Mouse (Mus musculus) intestine, embryonic 15.5 days (tissue): Measurements from ENCODE around the gene Rtn4. TPM values are rescaled to one million over a fixed set of nuclear protein-coding genes. Genes with fewer than 3 reads are reported as not detected.

Experiments
- ATAC-seq: fragments of 200-750 bp; cut with Nextera tagmentation; 2 replicates; pipeline ENCODE4 v1.8.0; 2017; ENCODE audit warnings: moderate TSS enrichment, moderate library complexity
- H3K27ac ChIP-seq: fragments of 300-500 bp; sonication (generic); 2 replicates; pipeline ENCODE4 v1.5.1; 2015; ENCODE audit warnings: mild to moderate bottlenecking, inconsistent platforms
- H3K27me3 ChIP-seq: fragments of 300-500 bp; sonication (generic); replicated peaks from 2 replicates; pipeline ENCODE4 v1.6.1; 2015; ENCODE audit warnings: inconsistent platforms
- H3K36me3 ChIP-seq: fragments of 300-500 bp; sonication (generic); 2 replicates; pipeline ENCODE4 v1.6.1; 2015; ENCODE audit warnings: inconsistent platforms
- H3K4me1 ChIP-seq: fragments of 300-500 bp; sonication (generic); replicated peaks from 2 replicates; pipeline ENCODE4 v1.6.1; 2015; ENCODE audit warnings: inconsistent platforms
- H3K4me2 ChIP-seq: fragments of 300-500 bp; sonication (generic); replicated peaks from 2 replicates; pipeline ENCODE4 v1.6.1; 2015; ENCODE audit warnings: mild to moderate bottlenecking, inconsistent platforms
- H3K4me3 ChIP-seq: fragments of 300-500 bp; sonication (generic); replicated peaks from 2 replicates; pipeline ENCODE4 v1.5.1; 2015; ENCODE audit warnings: inconsistent platforms
- H3K9ac ChIP-seq: fragments of 300-500 bp; sonication (generic); 2 replicates; pipeline ENCODE4 v1.6.1; 2015; ENCODE audit warnings: inconsistent platforms
- H3K9me3 ChIP-seq: fragments of 300-500 bp; sonication (generic); 2 replicates; pipeline ENCODE4 v1.6.1; 2016; ENCODE audit warnings: inconsistent platforms
- WGBS: fragments of 180-500 bp; shearing (Covaris S2); methylation state at CpG from one replicate; pipeline ENCODE4 v1.1.7; 2015; 5-methylcytosine and 5-hydroxymethylcytosine counted together
- polyA plus RNA-seq: library from polyadenylated mRNA; unstranded; fragments of >200 nt; fragmentation: Nextera tagmentation; extraction: Ambion mirVana; gene quantifications from 2 replicates; pipeline ENCODE4 v1.2.1, GENCODE M21; 2015

The Rtn4 gene
- polyA plus RNA-seq, 1 experiment from 2014 or later, result 51.0 TPM

GRCm38 (mm10) chr11:29718541-29718940, 25.8 kb downstream of the Rtn4 start:
- Histone ChIP-seq H3K4me3 (no peak overlapping the region), H3K36me3 (no peaks in the 10 kb centered on the region), H3K27me3 (no peaks in the 10 kb centered on the region), H3K4me2 (peak overlapping the region; percentile 15; the same call in 1 of the 2 replicates), H3K9ac (no peak overlapping the region), H3K9me3 (no peaks in the 10 kb centered on the region), H3K4me1 (peaks cover 5% of the 10 kb centered on the region), H3K27ac (no peak overlapping the region)
- peak; percentile 95 for ATAC-seq
- 29% methylated on average over 6 of the region's 6 CpGs for WGBS

GRCm38 (mm10) chr11:29719597-29719996, 26.9 kb downstream of the Rtn4 start:
- no peak overlapping the region for H3K27ac ChIP-seq
- H3K4me1 ChIP-seq, result peaks cover 5% of the 10 kb centered on the region
- H3K9ac ChIP-seq, result no peak overlapping the region
- no peaks in the 10 kb centered on the region for H3K36me3 ChIP-seq
- H3K27me3 ChIP-seq, result no peaks in the 10 kb centered on the region
- WGBS, result 59% methylated on average over 1 of the region's 1 CpGs
- ATAC-seq, result no peak
- no peak overlapping the region for H3K4me3 ChIP-seq
- no peaks in the 10 kb centered on the region for H3K9me3 ChIP-seq
- no peak overlapping the region for H3K4me2 ChIP-seq

GRCm38 (mm10) chr11:29724213-29724612, 31.5 kb downstream of the Rtn4 start:
- no peaks in the 10 kb centered on the region for H3K4me1 ChIP-seq
- H3K4me2 ChIP-seq, result no peak overlapping the region
- no peaks in the 10 kb centered on the region for H3K36me3 ChIP-seq
- H3K4me3 ChIP-seq, result no peak overlapping the region
- 94% methylated on average over 2 of the region's 2 CpGs for WGBS
- H3K27me3 ChIP-seq, result no peaks in the 10 kb centered on the region
- H3K27ac ChIP-seq, result no peak overlapping the region
- no peaks in the 10 kb centered on the region for H3K9me3 ChIP-seq
- no peak overlapping the region for H3K9ac ChIP-seq
- no peak for ATAC-seq

- no peak for ATAC-seq
- no peaks in the 10 kb centered on the region for H3K36me3 ChIP-seq
- H3K27ac ChIP-seq, result no peak overlapping the region
Observed at GRCm38 (mm10) chr11:29725167-29725566, 32.4 kb downstream of the Rtn4 start.

GRCm38 (mm10) chr11:29725610-29726009, 32.9 kb downstream of the Rtn4 start:
- H3K4me3 ChIP-seq, result no peak overlapping the region
- H3K36me3 ChIP-seq, result no peaks in the 10 kb centered on the region
- no peak overlapping the region for H3K27ac ChIP-seq
- WGBS, result 62% methylated on average over 1 of the region's 1 CpGs
- H3K9me3 ChIP-seq, result no peaks in the 10 kb centered on the region
- H3K27me3 ChIP-seq, result no peaks in the 10 kb centered on the region
- H3K9ac ChIP-seq, result no peak overlapping the region
- H3K4me2 ChIP-seq, result no peak overlapping the region
- ATAC-seq, result no peak
- no peaks in the 10 kb centered on the region for H3K4me1 ChIP-seq

More at GRCm38 (mm10) chr11:29725167-29725566, 32.4 kb downstream of the Rtn4 start:
- Histone ChIP-seq H3K9ac (no peak overlapping the region), H3K4me2 (no peak overlapping the region), H3K4me3 (no peak overlapping the region), H3K4me1 (no peaks in the 10 kb centered on the region), H3K27me3 (no peaks in the 10 kb centered on the region), H3K9me3 (no peaks in the 10 kb centered on the region)

- ATAC-seq, result no peak
- no peaks in the 10 kb centered on the region for H3K9me3 ChIP-seq
- no peak overlapping the region for H3K4me2 ChIP-seq
- no peak overlapping the region for H3K27ac ChIP-seq
- H3K4me3 ChIP-seq, result no peak overlapping the region
- no peaks in the 10 kb centered on the region for H3K36me3 ChIP-seq
- H3K27me3 ChIP-seq, result no peaks in the 10 kb centered on the region
- no peaks in the 10 kb centered on the region for H3K4me1 ChIP-seq
- 83% methylated on average over 1 of the region's 1 CpGs for WGBS
- no peak overlapping the region for H3K9ac ChIP-seq
Observed at GRCm38 (mm10) chr11:29727901-29728300, 35.2 kb downstream of the Rtn4 start.

- H3K27me3 ChIP-seq, result no peaks in the 10 kb centered on the region
Observed at GRCm38 (mm10) chr11:29739752-29740151, 47.0 kb downstream of the Rtn4 start.

GRCm38 (mm10) chr11:29744760-29745430, 52.1 kb downstream of the Rtn4 start:
- no peak overlapping the region for H3K4me3 ChIP-seq
- H3K27ac ChIP-seq, result no peak overlapping the region
- no peak overlapping the region for H3K4me2 ChIP-seq
- no peaks in the 10 kb centered on the region for H3K4me1 ChIP-seq
- H3K36me3 ChIP-seq, result peaks cover 8% of the 10 kb centered on the region; the same call in 1 of the 2 replicates
- WGBS, result 84% methylated on average over 5 of the region's 5 CpGs
- H3K9ac ChIP-seq, result no peak overlapping the region
- no peaks in the 10 kb centered on the region for H3K27me3 ChIP-seq
- H3K9me3 ChIP-seq, result no peaks in the 10 kb centered on the region
- ATAC-seq, result no peak

More at GRCm38 (mm10) chr11:29739752-29740151, 47.0 kb downstream of the Rtn4 start:
- no peak for ATAC-seq
- WGBS, result 89% methylated on average over 2 of the region's 2 CpGs
- Histone ChIP-seq H3K4me2 (no peak overlapping the region), H3K27ac (no peak overlapping the region), H3K36me3 (0 out of 2 replicates have a peak, but pooled peaks cover 2% of the 10 kb centered on the region), H3K9ac (no peak overlapping the region), H3K4me1 (no peaks in the 10 kb centered on the region), H3K9me3 (no peaks in the 10 kb centered on the region), H3K4me3 (no peak overlapping the region)

- no peak overlapping the region for H3K4me2 ChIP-seq
- H3K36me3 ChIP-seq, result peaks cover 8% of the 10 kb centered on the region; the same call in 1 of the 2 replicates
- no peak for ATAC-seq
- no peak overlapping the region for H3K27ac ChIP-seq
- no peak overlapping the region for H3K4me3 ChIP-seq
- H3K27me3 ChIP-seq, result no peaks in the 10 kb centered on the region
- H3K4me1 ChIP-seq, result no peaks in the 10 kb centered on the region
- WGBS, result 77% methylated on average over 2 of the region's 2 CpGs
- no peak overlapping the region for H3K9ac ChIP-seq
- H3K9me3 ChIP-seq, result no peaks in the 10 kb centered on the region
Observed at GRCm38 (mm10) chr11:29745513-29745912, 52.8 kb downstream of the Rtn4 start.

GRCm38 (mm10) chr11:29746203-29746602, 53.5 kb downstream of the Rtn4 start:
- Histone ChIP-seq H3K4me3 (no peak overlapping the region), H3K4me2 (no peak overlapping the region), H3K9me3 (no peaks in the 10 kb centered on the region), H3K36me3 (peaks cover 8% of the 10 kb centered on the region; the same call in 1 of the 2 replicates), H3K9ac (no peak overlapping the region), H3K4me1 (no peaks in the 10 kb centered on the region), H3K27ac (no peak overlapping the region), H3K27me3 (no peaks in the 10 kb centered on the region)
- 86% methylated on average over 9 of the region's 9 CpGs for WGBS
- ATAC-seq, result no peak

GRCm38 (mm10) chr11:29747365-29747764, 54.6 kb downstream of the Rtn4 start:
- no peak overlapping the region for H3K4me2 ChIP-seq
- H3K27me3 ChIP-seq, result no peaks in the 10 kb centered on the region
- H3K4me1 ChIP-seq, result no peaks in the 10 kb centered on the region
- H3K9ac ChIP-seq, result no peak overlapping the region
- no peak for ATAC-seq
- 97% methylated on average over 3 of the region's 3 CpGs for WGBS
- no peak overlapping the region for H3K27ac ChIP-seq
- H3K36me3 ChIP-seq, result peaks cover 5% of the 10 kb centered on the region; the same call in 1 of the 2 replicates
- H3K4me3 ChIP-seq, result no peak overlapping the region
- H3K9me3 ChIP-seq, result no peaks in the 10 kb centered on the region

GRCm38 (mm10) chr11:29747881-29748280, 55.1 kb downstream of the Rtn4 start:
- 91% methylated on average over 1 of the region's 1 CpGs for WGBS
- ATAC-seq, result no peak
- Histone ChIP-seq H3K4me1 (no peaks in the 10 kb centered on the region), H3K36me3 (peaks cover 5% of the 10 kb centered on the region; the same call in 1 of the 2 replicates), H3K27me3 (no peaks in the 10 kb centered on the region), H3K4me2 (no peak overlapping the region), H3K27ac (no peak overlapping the region), H3K9ac (no peak overlapping the region), H3K4me3 (no peak overlapping the region), H3K9me3 (no peaks in the 10 kb centered on the region)
